ENCODE assay signal across 9 mouse cellular contexts in genomic region chr1:14464788-14465482, GRCm38 (mm10).
DNase-seq lines count a peak whose midpoint lies in the region; ATAC-seq lines count a peak whose summit lies in the region.
"Had no signal": no experiment of that assay in that cellular context is flagged by ENCODE, and none has a peak within 500 bp of the region (broad histone marks: within the 10 kb centered on the region; RNA-seq: fewer than 3 reads in every experiment).

No protein-coding gene starts in this region.

- H3K4me2 ChIP-seq in lung, embryonic 16.5 days (ENCODE audit: low read depth, low read length): no peak overlapping the region
- H3K4me2 ChIP-seq in intestine, embryonic 15.5 days (replicated peaks): no peak overlapping the region
- H3K4me2 ChIP-seq in liver, embryonic 13.5 days: no peak overlapping the region
- H3K4me2 ChIP-seq: stomach, embryonic 15.5 days had no signal

- no peak overlapping the region for H3K4me3 ChIP-seq in lung, embryonic 16.5 days (ENCODE audit: low read length)
- no peak overlapping the region for H3K4me3 ChIP-seq in intestine, embryonic 15.5 days (replicated peaks)
- H3K4me3 ChIP-seq in liver, embryonic 13.5 days (replicated peaks): no peak overlapping the region
- H3K4me3 ChIP-seq: stomach, embryonic 15.5 days had no signal

- 0 out of 2 replicates have a peak overlapping the region, but pooled peaks have one; percentile 4 for H3K27ac ChIP-seq in lung, embryonic 16.5 days (ENCODE audit: low read length)
- no peak overlapping the region for H3K27ac ChIP-seq in intestine, embryonic 15.5 days
- no peak overlapping the region for H3K27ac ChIP-seq in liver, embryonic 13.5 days
- H3K27ac ChIP-seq: stomach, embryonic 15.5 days had no signal

- H3K9ac ChIP-seq in lung, embryonic 16.5 days (ENCODE audit: low read length): no peak overlapping the region
- H3K9ac ChIP-seq in intestine, embryonic 15.5 days: no peak overlapping the region
- H3K9ac ChIP-seq in liver, embryonic 13.5 days: no peak overlapping the region
- H3K9ac ChIP-seq: stomach, embryonic 15.5 days had no signal

- WGBS in lung, embryonic 16.5 days: 16% methylated on average over 5 of the region's 5 CpGs
- WGBS in intestine, embryonic 15.5 days: 17% methylated on average over 5 of the region's 5 CpGs
- WGBS in liver, embryonic 13.5 days (ENCODE audit: insufficient replicate concordance): 22% methylated on average over 5 of the region's 5 CpGs

- intact Hi-C loops in left cerebral cortex, postnatal 4 days (cut with DNase I): no loop called here

- H3K27me3 ChIP-seq in lung, embryonic 16.5 days (ENCODE audit: control insufficient read depth, insufficient read depth, low read depth, low read length): no peaks in the 10 kb centered on the region
- no peaks in the 10 kb centered on the region for H3K27me3 ChIP-seq in intestine, embryonic 15.5 days (replicated peaks)
- H3K27me3 ChIP-seq in liver, embryonic 13.5 days: no peaks in the 10 kb centered on the region
- H3K27me3 ChIP-seq: stomach, embryonic 15.5 days had no signal

- no peak for DNase-seq in lung, postnatal 25 days (ENCODE audit: low spot score)
- DNase-seq in embryo, embryonic 11 days: peak; percentile 68
- no peak for DNase-seq in liver, embryonic 13.5 days
- DNase-seq in spleen, postnatal 14 days (ENCODE audit: low spot score in 2 of 2): no peak
- DNase-seq in left cerebral cortex, postnatal 4 days: no peak

- H3K36me3 ChIP-seq in lung, embryonic 16.5 days (ENCODE audit: control insufficient read depth, insufficient read depth, low read length): no peaks in the 10 kb centered on the region
- H3K36me3 ChIP-seq in intestine, embryonic 15.5 days: no peaks in the 10 kb centered on the region
- H3K36me3 ChIP-seq in liver, embryonic 13.5 days: no peaks in the 10 kb centered on the region
- H3K36me3 ChIP-seq: stomach, embryonic 15.5 days had no signal

- ATAC-seq in lung, embryonic 16.5 days (ENCODE audit: low read depth): peak; percentile 61; the same call in 1 of the 2 replicates
- peak; percentile 75; the same call in 1 of the 2 replicates for ATAC-seq in intestine, embryonic 15.5 days
- 0 out of 2 replicates have a peak, but pooled peaks have one; percentile 58 for ATAC-seq in liver, embryonic 13.5 days (ENCODE audit: low read depth)
- no peak for ATAC-seq in megakaryocyte-erythroid progenitor cell, adult 5-6 weeks (replicated peaks; ENCODE audit: low FRiP score, low TSS enrichment, poor library complexity, severe bottlenecking)

- H3K4me1 ChIP-seq in lung, embryonic 16.5 days (replicated peaks; ENCODE audit: control insufficient read depth, insufficient read depth, low read length): peaks cover 6% of the 10 kb centered on the region
- H3K4me1 ChIP-seq in intestine, embryonic 15.5 days (replicated peaks): peaks cover 5% of the 10 kb centered on the region; the same call in 1 of the 2 replicates
- no peaks in the 10 kb centered on the region for H3K4me1 ChIP-seq in liver, embryonic 13.5 days (replicated peaks)

- H3K9me3 ChIP-seq in lung, embryonic 16.5 days (ENCODE audit: control insufficient read depth, low read length): no peaks in the 10 kb centered on the region
- H3K9me3 ChIP-seq in intestine, embryonic 15.5 days: no peaks in the 10 kb centered on the region
- H3K9me3 ChIP-seq in liver, embryonic 13.5 days (replicated peaks): no peaks in the 10 kb centered on the region
- H3K9me3 ChIP-seq: stomach, embryonic 15.5 days had no signal
